Mouse (Mus musculus): Measurements from ENCODE around the gene Gm10073. TPM values are rescaled to one million over a fixed set of nuclear protein-coding genes. Genes with fewer than 3 reads are reported as not detected.

The Gm10073 gene
- polyA plus RNA-seq (2012; rRNA removed; ENCODE audit: low replicate concordance): 22.3 and 42.9 TPM in 2 replicates

DNA sequence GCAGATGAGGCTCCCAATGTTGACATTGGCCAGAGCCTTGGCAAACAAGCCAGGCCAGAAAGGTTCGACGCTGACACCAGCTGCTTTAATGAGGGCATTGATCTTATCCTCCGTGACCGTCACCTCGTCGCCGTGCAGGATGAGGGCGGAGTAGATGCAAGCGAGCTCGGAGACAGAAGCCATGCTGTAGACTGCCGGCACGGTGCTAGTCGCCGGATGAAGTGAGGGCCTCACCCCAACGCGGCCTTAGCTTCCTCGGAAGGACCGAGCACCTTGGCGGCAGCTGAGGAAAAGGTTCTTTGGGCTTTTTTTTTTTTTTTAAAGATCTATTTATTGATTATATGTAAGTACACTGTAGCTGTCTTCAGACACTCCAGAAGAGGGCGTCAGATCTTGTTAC is at the start of gene Gm10073:
Gene Gm10073, minus strand, starts transcription at position 294 of the 400 bp plus-strand sequence.

DNA sequence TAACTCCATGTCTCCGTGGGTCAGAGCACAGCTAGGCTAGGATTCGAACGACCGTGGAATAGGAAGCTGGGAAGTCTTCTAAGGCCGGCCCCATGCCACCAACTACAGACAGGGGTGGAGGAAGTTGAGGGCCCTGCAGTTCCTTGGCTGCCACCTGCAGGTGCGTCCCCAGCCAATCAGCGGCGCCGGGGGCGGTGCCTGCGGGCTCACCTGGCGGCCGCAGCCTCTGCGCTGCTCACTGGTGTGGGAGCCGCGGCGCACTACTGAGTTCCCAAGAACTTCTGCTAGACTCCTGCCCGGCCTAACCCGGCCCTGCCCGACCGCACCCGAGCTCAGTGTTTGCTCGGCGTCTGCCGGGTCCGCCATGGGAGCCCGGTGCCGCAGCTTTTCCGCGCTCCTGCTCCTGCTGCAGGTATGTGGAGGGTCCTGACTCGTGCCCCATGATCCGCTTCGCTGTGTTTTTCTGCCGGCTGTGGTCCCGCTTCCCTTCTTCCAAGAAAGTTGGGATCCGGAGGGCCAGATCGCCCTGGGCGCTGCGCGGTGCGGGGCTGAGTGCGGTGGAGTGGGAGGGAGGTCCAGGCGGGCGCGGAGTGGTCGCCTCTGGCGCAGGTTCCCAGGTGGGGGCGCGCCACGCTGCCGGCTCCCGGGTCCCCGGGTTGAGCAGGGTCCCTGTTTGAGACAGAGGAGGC is 30.0 kb upstream of the Gm10073 start, which contains the start of gene Cdh1:
Gene Cdh1, plus strand, starts transcription at position 221 of the 689 bp plus-strand sequence.

Other genes starting within 250 kb of the Gm10073 start
- gene Smpd3, start 235.5 kb downstream of the Gm10073 start, polyA plus RNA-seq (2012; rRNA removed; ENCODE audit: low replicate concordance): 44.2 and 53.9 TPM in 2 replicates
- gene Zfp90, start 158.1 kb downstream of the Gm10073 start, polyA plus RNA-seq (2012; rRNA removed; ENCODE audit: low replicate concordance): 0.32 and 0.71 TPM in 2 replicates
- not detected in 2 replicates for gene 6030452D12Rik, start 72.9 kb downstream of the Gm10073 start, polyA plus RNA-seq (2012; rRNA removed; ENCODE audit: low replicate concordance)
- 0.48 and 0.49 TPM in 2 replicates for gene Cdh3, start 62.6 kb downstream of the Gm10073 start, polyA plus RNA-seq (2012; rRNA removed; ENCODE audit: low replicate concordance)
- gene Cdh1, start 29.9 kb upstream of the Gm10073 start, polyA plus RNA-seq (2012; rRNA removed; ENCODE audit: low replicate concordance): 129 and 137 TPM in 2 replicates
- 1.4 and 2.3 TPM in 2 replicates for gene Tango6, start 109.6 kb upstream of the Gm10073 start, polyA plus RNA-seq (2012; rRNA removed; ENCODE audit: low replicate concordance)